Mouse (Mus musculus): ENCODE data around the gene Gm10570. TPM values are rescaled to one million over a fixed set of nuclear protein-coding genes. Genes with fewer than 3 reads are reported as not detected.
A peak's percentile ranks its signal among the peaks of the same experiment; 100 is the strongest.

The Gm10570 gene
- polyA plus RNA-seq, 1 experiment = 0.90 TPM

GRCm38 (mm10) chr4:130309254-130309653 lies 780 bp upstream of the Gm10570 start:
- TF ChIP-seq POLR2A (IDR thresholded peaks at IDR 0.05; ENCODE audit: extremely low read depth, insufficient read depth, low read length) (no peak), CTCF (IDR thresholded peaks at IDR 0.05; ENCODE audit: extremely low read depth, insufficient read depth, low read length) (no peak)
- Histone ChIP-seq H3K27ac (ENCODE audit: insufficient read depth, low read length) (peak overlapping the region; percentile 93), H3K4me3 (ENCODE audit: insufficient read depth, low read length) (peak overlapping the region; percentile 64)

GRCm38 (mm10) chr4:130307851-130308230 lies 633 bp downstream of the Gm10570 start:
- no peak for TF ChIP-seq CTCF (IDR thresholded peaks at IDR 0.05; ENCODE audit: extremely low read depth, insufficient read depth, low read length)
- no peak for TF ChIP-seq POLR2A (IDR thresholded peaks at IDR 0.05; ENCODE audit: extremely low read depth, insufficient read depth, low read length)
- H3K4me3 ChIP-seq (ENCODE audit: insufficient read depth, low read length) = peak overlapping the region; percentile 64

More at GRCm38 (mm10) chr4:130309254-130309653, 780 bp upstream of the Gm10570 start:
- no peaks in the 10 kb centered on the region for H3K4me1 ChIP-seq (ENCODE audit: control insufficient read depth, insufficient read depth, low read length)

DNA sequence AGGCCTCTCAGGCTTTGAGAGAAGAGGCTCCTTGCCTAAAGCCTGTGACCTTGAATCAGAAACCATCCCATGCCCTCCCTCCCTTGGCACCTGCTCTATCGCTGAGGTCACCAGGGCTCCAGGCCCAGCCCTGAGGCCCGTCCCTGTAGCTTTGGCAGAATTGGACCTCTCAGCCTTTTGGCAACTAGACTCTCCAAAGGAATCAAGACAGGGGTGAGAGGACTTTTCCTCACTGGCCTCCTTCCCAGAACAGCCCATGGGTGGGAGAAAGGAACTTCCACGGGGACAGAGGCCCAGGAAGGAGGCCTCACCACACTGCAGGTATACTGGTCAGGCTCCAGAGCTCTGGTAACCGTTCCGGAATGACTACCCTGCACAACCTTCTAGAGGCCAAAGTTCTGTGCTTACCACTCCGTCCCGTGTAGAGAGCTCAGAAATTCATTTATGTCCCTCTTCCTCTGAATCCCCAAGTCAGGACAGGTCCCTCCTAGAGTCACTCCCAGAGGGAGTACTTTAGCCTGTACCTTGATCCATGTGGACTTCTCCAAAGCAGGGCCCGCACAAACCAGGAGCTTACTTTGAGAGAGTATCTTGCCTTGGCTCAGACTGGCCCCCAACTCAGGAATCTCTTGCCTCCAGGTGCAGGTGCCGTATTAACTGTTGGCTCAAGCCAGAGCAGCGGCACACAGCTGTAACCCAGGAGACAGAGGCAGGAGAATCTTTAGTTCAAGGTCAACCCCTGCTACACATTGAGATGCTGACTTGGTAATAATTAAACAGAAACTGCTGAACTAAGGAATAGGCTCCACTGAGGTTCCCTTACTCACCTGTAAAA lies 1.5 kb downstream of the Gm10570 start:
- no peaks in the 10 kb centered on the region for H3K4me1 ChIP-seq (ENCODE audit: control insufficient read depth, insufficient read depth, low read length)
- no peak for TF ChIP-seq CTCF (IDR thresholded peaks at IDR 0.05; ENCODE audit: extremely low read depth, insufficient read depth, low read length)
- no peak for TF ChIP-seq POLR2A (IDR thresholded peaks at IDR 0.05; ENCODE audit: extremely low read depth, insufficient read depth, low read length)
- no peak overlapping the region for H3K27ac ChIP-seq (ENCODE audit: insufficient read depth, low read length)
- H3K4me3 ChIP-seq (ENCODE audit: insufficient read depth, low read length) = no peak overlapping the region; the same call in 1 of the 2 replicates

More at GRCm38 (mm10) chr4:130307851-130308230, 633 bp downstream of the Gm10570 start:
- H3K27ac ChIP-seq (ENCODE audit: insufficient read depth, low read length) = peak overlapping the region; percentile 93
- H3K4me1 ChIP-seq (ENCODE audit: control insufficient read depth, insufficient read depth, low read length) = no peaks in the 10 kb centered on the region

DNA sequence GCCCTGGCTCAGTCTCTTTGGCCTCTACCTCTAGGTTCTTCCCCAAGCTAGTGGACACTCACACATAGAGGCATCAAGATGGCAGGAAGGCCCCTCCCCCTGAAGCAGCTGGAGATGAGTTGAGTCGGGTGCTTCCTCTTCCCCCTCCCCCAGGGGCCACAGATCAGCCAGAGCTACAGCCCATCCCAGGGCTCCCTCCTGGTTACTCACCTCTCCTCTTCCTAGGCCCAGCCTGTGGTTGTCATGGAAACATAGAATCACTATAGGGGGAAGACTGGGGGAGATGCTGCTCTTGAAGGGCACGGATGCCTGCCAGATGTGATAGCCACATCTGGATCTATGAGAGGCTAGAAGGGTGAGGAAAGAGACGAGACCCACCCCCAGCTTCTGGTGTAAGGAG lies 3.7 kb downstream of the Gm10570 start:
- TF ChIP-seq CTCF (IDR thresholded peaks at IDR 0.05; ENCODE audit: extremely low read depth, insufficient read depth, low read length) (no peak), POLR2A (IDR thresholded peaks at IDR 0.05; ENCODE audit: extremely low read depth, insufficient read depth, low read length) (no peak)
- no peak overlapping the region for H3K4me3 ChIP-seq (ENCODE audit: insufficient read depth, low read length)
- H3K4me1 ChIP-seq (ENCODE audit: control insufficient read depth, insufficient read depth, low read length) = no peaks in the 10 kb centered on the region
- no peak overlapping the region for H3K27ac ChIP-seq (ENCODE audit: insufficient read depth, low read length)

DNA sequence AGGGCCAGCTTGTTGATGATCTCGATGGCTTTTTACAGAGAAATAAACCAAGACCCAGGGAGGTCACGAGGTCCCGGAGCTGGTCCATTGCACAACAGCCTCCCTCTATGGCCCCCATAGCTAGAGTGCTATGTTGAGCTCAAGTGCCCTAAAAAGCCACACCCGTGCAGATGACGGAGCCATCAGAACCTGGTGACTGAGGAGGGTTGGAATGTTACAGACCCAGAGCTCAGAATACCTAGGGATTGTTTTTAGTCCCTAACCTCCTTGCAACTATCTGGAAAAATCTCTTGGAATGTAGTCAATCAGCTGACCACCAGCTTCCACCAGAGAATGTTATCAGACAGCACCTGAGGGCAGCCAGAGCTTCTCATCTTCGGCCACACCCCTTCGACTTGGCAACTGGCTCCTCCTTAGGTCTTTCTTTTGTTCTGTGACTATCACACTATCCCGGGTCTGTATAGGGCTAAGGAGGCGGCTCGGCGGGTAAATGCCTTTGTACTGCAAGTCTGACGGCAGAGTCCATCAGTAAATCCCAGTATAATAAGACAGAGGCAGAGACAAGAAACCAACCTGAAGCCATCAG lies 6.1 kb downstream of the Gm10570 start:
- no peaks in the 10 kb centered on the region for H3K4me1 ChIP-seq (ENCODE audit: control insufficient read depth, insufficient read depth, low read length)
- TF ChIP-seq CTCF (IDR thresholded peaks at IDR 0.05; ENCODE audit: extremely low read depth, insufficient read depth, low read length) = no peak
- no peak for TF ChIP-seq POLR2A (IDR thresholded peaks at IDR 0.05; ENCODE audit: extremely low read depth, insufficient read depth, low read length)
- no peak overlapping the region for H3K27ac ChIP-seq (ENCODE audit: insufficient read depth, low read length)
- H3K4me3 ChIP-seq (ENCODE audit: insufficient read depth, low read length) = no peak overlapping the region

DNA sequence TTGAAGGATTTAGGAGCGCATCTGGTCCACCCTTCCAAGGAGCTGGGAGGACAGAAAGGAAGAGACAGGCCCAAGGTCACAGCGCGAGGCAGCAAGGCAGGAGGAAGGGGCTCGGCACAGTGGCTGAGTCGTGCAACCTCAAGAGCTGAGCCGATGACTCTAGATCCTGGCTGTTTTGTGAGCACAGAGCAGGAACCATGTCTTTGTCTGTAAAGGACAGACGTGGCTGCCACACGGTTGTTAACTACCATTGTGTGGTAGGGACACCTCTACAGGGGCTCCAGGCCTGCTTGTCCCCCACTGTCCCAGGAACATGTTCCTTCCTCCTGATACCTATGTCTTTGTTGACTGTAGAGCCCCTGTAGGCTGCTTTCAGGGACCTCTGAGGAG lies 8.8 kb downstream of the Gm10570 start:
- TF ChIP-seq POLR2A (IDR thresholded peaks at IDR 0.05; ENCODE audit: extremely low read depth, insufficient read depth, low read length) (no peak), CTCF (IDR thresholded peaks at IDR 0.05; ENCODE audit: extremely low read depth, insufficient read depth, low read length) (no peak)
- no peak overlapping the region for H3K4me3 ChIP-seq (ENCODE audit: insufficient read depth, low read length)
- H3K4me1 ChIP-seq (ENCODE audit: control insufficient read depth, insufficient read depth, low read length) = no peaks in the 10 kb centered on the region
- no peak overlapping the region for H3K27ac ChIP-seq (ENCODE audit: insufficient read depth, low read length)

DNA sequence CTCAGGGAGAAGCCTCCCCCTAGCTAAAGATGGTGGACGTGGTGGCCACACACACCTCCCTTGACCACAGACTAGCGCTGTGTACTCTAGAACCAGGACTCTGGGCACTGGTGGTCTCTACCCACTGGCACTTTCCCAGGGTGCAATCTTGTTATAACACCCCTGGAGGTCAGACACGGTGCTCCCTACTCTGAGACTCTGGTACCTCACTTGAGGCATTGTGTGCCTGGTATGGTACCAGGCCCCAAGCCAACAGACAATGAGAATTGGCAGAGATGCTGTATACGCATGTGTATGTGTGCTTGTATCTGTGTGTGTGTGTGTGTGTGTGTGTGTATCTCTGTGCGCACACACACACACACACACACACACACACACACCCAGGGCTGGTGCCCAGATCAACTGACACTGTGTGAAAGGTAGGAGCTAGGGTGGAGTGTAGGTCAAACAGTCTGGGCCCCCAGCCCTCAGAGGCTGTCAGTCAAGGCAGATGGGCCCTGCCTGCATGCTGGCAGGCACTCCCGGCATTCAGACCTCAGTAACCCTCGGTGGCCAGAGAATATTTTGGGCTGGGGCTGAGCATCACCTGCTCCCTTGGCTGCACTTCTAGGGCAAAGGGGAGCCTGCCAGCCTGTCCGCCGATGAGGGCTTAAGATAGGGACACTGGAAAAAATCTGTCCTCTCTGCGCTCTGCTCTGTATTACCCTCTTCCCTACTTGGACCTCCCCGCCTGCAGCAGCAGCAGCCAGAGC lies 9.4 kb downstream of the Gm10570 start:
- no peak overlapping the region for H3K4me3 ChIP-seq (ENCODE audit: insufficient read depth, low read length)
- TF ChIP-seq CTCF (IDR thresholded peaks at IDR 0.05; ENCODE audit: extremely low read depth, insufficient read depth, low read length) (no peak), POLR2A (IDR thresholded peaks at IDR 0.05; ENCODE audit: extremely low read depth, insufficient read depth, low read length) (no peak)
- no peak overlapping the region for H3K27ac ChIP-seq (ENCODE audit: insufficient read depth, low read length)
- no peaks in the 10 kb centered on the region for H3K4me1 ChIP-seq (ENCODE audit: control insufficient read depth, insufficient read depth, low read length)

DNA sequence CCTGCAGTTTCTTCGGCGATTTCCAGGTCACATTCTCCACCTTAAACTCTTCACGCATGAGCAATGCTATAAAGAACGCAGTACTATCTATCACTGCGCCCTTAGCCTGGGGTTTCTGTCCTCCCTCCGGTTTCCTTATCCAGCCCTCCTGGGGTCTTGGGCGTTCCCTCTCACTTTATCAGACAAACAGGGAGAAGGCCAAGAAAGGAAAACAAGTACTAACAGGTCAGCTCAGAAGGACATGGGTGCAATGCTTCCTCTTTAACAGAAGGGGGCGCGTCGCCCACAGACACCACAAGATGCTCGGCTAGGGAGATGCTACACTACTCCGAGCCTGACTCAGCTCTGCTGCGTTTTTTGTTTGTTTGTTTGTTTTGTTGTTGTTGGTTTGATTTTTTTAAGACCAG lies 11.3 kb downstream of the Gm10570 start:
- no peaks in the 10 kb centered on the region for H3K4me1 ChIP-seq (ENCODE audit: control insufficient read depth, insufficient read depth, low read length)
- TF ChIP-seq POLR2A (IDR thresholded peaks at IDR 0.05; ENCODE audit: extremely low read depth, insufficient read depth, low read length) (no peak), CTCF (IDR thresholded peaks at IDR 0.05; ENCODE audit: extremely low read depth, insufficient read depth, low read length) (peak; percentile 71)
- no peak overlapping the region for H3K4me3 ChIP-seq (ENCODE audit: insufficient read depth, low read length)
- no peak overlapping the region for H3K27ac ChIP-seq (ENCODE audit: insufficient read depth, low read length)

GRCm38 (mm10) chr4:130296243-130296965 lies 12.1 kb downstream of the Gm10570 start:
- TF ChIP-seq POLR2A (IDR thresholded peaks at IDR 0.05; ENCODE audit: extremely low read depth, insufficient read depth, low read length) (no peak), CTCF (IDR thresholded peaks at IDR 0.05; ENCODE audit: extremely low read depth, insufficient read depth, low read length) (no peak)
- H3K4me3 ChIP-seq (ENCODE audit: insufficient read depth, low read length) = no peak overlapping the region
- no peaks in the 10 kb centered on the region for H3K4me1 ChIP-seq (ENCODE audit: control insufficient read depth, insufficient read depth, low read length)
- no peak overlapping the region for H3K27ac ChIP-seq (ENCODE audit: insufficient read depth, low read length)
